Mouse (Mus musculus) thymus, adult 2 months (tissue): ENCODE measurements around the gene Aven.

Experiments
- CTCF ChIP-seq: fragments of 200-500 bp; IDR thresholded peaks from 2 replicates; pipeline ENCODE4 v1.5.1; 2012; ENCODE audit warnings: mild to moderate bottlenecking, control low read depth, low read length, moderate library complexity, borderline replicate concordance; ENCODE audit not compliant: control insufficient read depth, poor library complexity, insufficient read depth; ENCODE audit errors: extremely low read depth
- POLR2A ChIP-seq: fragments of 200-500 bp; IDR thresholded peaks from 2 replicates; pipeline ENCODE4 v1.6.1; 2012; ENCODE audit warnings: mild to moderate bottlenecking, low read length, control low read depth, moderate library complexity; ENCODE audit not compliant: control insufficient read depth, poor library complexity, insufficient read depth; ENCODE audit errors: extremely low read depth

- TF ChIP-seq CTCF (no peak), POLR2A (no peak)
Measured at GRCm38 (mm10) chr2:112510140-112510539, 17.4 kb downstream of the Aven start.
